Mouse (Mus musculus): ENCODE measurements around the gene Prune1.

The Prune1 gene

DNA sequence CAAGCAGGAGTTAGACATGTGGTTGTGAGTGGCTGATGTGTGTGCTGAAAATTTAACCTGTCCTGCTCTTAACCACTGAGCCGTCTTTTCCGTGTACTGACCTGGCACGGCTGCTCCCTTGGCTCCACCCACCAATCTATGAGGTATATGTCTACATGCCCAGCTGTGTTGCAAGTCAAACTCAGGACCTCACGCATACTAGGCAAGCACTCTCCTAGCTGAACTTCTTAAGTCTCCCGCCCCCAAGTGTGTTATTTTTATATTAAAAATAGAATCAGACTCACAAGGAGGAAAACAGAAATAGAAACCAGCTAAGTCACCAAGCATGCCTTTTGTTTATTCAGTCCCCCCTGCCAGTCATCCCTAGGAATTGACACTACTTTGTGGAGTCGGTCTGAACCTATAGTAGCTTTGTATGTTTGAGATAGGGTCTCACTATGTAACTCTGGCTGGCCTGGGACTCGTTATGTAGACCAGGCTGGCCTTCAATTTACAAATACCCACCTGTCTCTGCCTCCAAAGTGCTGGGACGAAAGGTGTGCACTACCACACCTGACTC lies 44.3 kb downstream of the Prune1 start:
- no peak for DNase-seq (ENCODE audit: low spot score)

- DNase-seq (ENCODE audit: low spot score): no peak
These were observed 46.2 kb downstream of the Prune1 start for GRCm38 (mm10) chr3:95235386-95236301.

DNA sequence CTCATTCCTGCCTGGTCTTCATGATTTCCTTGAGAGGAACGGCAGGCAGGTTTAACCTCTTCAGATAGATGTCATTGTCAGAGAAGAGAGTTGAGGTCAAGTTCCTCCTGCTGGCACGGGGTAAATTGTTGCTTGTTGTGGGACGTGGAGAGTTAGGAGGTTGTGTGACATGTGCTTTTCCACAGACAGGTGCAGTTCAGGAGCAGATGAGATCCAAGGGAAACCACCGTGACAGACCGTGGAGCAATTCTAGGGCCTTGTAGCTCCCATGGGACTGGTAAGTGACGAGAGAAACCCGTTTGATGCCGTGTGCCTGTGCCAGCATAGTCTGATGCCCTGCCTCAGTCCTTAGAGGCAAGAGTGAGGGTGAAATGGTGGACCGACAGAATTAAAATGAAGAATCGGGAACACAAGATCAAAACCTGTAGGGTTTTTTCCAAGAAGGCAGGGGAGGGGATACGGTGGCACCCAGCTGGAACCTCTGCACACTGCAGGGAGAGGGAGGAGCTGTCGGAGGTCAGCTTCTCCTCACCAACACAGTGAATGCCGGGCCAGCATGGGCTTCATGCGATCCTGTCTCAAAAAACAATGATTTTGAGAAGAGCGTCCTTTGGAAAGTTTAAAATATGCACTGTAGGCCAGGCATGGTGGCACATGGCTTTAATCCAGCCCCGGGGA lies 48.4 kb downstream of the Prune1 start:
- no peak for DNase-seq (ENCODE audit: low spot score)

- no peak for DNase-seq (ENCODE audit: low spot score)
These were observed 49.1 kb downstream of the Prune1 start for GRCm38 (mm10) chr3:95232771-95233170.

GRCm38 (mm10) chr3:95231298-95232221 lies 50.3 kb downstream of the Prune1 start, which contains the start of gene Mllt11:
Gene Mllt11, minus strand, starts transcription at chr3:95232171.
- no peak for DNase-seq (ENCODE audit: low spot score)

- DNase-seq (ENCODE audit: low spot score): no peak
These were observed 51.2 kb downstream of the Prune1 start for GRCm38 (mm10) chr3:95230495-95231297.

DNA sequence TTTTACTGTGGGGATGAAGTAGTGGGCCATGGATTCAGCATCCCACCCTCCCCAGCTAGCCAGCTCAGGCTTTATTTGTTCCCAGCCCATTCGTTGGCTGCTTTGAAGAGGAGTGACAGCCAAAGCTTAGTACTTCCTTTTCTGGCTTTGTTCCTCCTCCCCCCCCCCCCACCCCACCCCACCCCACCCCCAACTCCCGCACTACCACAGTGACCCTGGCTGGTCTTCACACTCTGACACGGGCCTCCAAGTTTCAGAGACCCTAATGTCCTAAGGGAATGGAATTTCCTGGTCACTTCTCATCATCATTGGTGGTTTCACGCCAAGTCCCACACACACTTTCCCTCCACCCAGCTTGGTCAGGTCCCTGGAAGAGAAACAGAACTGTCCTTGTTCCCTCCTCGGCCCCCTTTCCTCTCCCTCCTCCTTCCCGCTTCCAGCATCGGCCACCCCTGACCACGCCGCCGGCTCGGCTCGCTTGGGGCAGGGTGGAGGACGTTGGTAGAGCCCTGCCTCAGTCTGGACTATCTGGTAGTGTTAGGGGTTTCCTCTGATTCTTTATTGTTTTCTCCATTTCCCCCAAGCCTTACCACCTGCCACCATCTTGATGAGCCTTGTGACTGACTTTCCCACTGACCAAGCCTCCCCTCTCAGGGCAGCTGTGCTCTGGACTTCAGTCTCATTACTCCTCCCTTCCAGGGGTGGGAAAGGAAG lies 51.9 kb downstream of the Prune1 start:
- DNase-seq (ENCODE audit: low spot score): peak; percentile 65

DNA sequence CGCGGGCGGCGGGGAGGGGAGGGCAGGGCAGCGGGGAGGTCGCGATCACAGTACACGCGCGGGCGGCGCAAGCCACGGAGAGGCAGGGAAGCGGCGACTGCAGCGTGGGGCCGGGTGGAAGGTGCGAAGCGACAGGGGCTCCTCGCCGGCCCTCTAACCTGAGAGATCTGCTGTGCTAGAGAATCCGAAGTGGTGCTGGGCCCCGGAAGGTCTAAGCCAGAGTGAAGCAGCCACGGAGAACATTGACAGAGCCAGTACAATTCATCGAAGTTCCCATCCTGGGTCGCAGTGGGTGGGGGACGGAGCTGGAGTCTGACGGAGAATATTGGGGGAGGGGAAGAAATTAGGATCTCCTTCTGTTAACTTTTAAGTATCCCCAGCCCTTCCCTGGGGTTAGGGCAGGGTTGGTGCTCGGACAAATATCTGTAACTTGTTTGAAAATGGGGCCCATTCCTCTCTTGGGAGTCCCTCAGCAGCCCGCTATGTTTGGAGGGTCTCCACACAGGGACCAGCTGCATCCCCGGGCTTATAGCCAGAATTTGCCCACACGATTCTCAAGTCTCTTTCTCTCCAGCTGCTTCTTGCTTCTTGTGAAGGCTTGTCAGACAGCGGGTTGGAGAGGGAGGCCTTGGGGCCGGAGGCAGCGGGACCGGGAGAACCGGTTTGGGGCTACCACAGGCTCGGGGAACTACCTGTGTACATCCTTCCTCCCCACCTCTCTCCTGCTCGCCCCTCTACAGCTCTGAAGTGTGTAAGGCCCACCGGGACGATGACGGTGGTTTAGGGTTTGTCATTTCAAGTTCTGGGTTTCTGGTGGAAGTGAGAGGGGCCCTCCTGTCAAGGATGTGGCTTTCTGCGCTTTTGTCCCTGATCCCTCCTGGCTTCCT lies 52.7 kb downstream of the Prune1 start:
- peak; percentile 57 for DNase-seq (ENCODE audit: low spot score)

GRCm38 (mm10) chr3:95228148-95228893 lies 53.6 kb downstream of the Prune1 start, which contains the start of gene Cdc42se1:
Gene Cdc42se1, plus strand, starts transcription at chr3:95228732.
- peak; percentile 90 for DNase-seq (ENCODE audit: low spot score)

DNA sequence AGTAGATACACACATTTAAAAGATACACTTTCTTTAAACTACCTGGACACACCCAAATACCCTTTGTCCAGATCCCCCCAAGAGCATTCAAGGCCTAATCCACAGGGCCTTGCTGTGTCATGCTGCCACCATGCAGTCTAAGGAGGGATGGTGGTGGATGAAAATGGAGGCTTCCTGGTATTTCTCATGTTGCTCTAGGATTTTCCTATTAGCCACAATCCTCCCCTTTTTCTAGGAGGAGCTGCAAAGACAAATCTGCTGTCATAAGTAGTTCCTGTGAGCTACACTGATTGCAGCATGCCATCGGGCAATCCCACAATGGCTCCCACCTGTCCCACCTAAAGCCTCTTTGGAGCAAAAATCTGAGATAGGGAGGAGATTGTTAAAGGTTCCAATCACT lies 54.7 kb downstream of the Prune1 start:
- DNase-seq (ENCODE audit: low spot score): no peak

DNA sequence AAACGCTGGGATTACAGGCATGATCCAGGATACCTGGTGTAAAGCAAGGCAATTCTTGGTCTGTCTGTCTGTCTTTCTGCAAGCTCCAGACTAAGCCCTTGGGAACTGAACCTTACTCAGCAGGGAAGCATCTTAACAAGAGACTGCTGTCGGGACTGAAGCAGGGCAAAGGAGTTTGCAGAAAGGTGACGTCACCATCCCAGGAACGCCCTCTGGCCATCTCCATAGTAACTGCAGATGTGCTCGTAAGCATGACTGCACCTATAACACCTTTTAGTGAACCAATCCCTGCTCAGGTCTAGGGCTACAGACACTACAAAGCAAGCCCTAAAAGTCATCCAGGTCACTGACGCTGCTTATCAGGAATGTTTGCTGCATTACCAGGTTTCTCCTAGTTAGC lies 57.6 kb downstream of the Prune1 start:
- DNase-seq (ENCODE audit: low spot score): no peak

DNA sequence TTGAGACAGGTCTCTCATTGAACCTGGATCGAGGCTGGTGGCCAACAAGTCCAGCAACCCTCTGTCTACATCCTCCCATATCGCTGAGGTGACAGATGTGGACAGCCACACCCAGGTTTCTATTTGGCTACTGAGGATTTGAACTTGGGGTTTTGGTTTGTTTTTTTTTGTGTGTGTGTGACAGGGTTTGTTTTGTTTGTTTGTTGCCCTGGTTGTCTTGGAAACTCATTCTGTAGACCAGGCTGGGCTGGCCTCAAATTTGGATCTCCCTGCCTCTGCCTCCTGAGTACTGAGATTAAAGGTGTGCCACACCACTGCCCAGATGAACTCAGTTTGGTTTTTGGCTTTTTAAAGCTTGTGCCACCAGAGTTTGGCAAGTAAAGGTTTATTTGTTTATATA lies 58.8 kb downstream of the Prune1 start:
- no peak for DNase-seq (ENCODE audit: low spot score)

DNA sequence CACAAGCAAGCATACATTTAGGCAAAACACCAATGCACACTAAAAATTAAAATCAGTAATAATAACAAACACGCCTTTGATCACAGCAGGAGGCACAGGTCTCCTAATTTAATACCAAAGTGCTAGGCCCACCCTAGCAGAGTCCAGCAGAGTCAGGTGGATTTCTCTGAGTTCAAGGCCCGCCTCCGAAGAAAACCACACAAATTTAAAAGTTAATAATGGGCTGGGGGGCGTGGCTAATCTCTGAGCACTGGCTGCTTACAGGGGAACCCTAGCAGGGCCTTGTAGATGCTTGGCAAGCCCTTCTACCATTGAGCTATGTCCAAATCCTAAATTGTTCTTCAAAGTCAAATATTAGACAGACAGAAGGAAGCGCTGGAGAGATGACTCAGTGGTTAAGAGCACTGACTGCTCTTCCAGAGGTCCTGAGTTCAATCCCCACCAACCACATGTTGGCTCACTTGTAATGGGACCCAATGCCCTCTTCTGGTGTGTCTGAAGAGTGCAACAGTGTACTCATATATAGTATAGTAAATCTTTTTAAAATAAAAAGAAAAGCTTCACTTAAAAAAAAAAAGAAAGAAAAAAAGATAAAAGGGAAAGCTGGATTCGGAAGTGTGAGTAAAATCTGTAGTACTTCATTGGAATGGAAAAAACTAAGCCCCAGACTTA lies 63.3 kb downstream of the Prune1 start:
- no peak for DNase-seq (ENCODE audit: low spot score)

- DNase-seq (ENCODE audit: low spot score): peak; percentile 91
These were observed 64.4 kb downstream of the Prune1 start, which contains the start of gene Gabpb2 for GRCm38 (mm10) chr3:95217255-95218134. Gene Gabpb2, minus strand, starts transcription at chr3:95217916.

- no peak for DNase-seq (ENCODE audit: low spot score)
These were observed 65.1 kb downstream of the Prune1 start for GRCm38 (mm10) chr3:95216655-95217254.

GRCm38 (mm10) chr3:95213609-95213975 lies 68.3 kb downstream of the Prune1 start:
- no peak for DNase-seq (ENCODE audit: low spot score)
